Mouse (Mus musculus) bone marrow macrophage, adult 2 months (primary cell): ENCODE measurements at regions not wholly inside any gene's neighbourhood (a gene's known extent, or its start where the extent isn't known, plus 50 kb on each side); places are given as distances from the start of the nearest gene placed in this dataset.

ENCODE experiments used
- CTCF ChIP-seq: IDR thresholded peaks from 2 replicates; pipeline ENCODE4 v1.5.1; 2012; ENCODE audit warnings: low read depth, mild to moderate bottlenecking, low read length, moderate library complexity
- POLR2A ChIP-seq: IDR thresholded peaks from 2 replicates; pipeline ENCODE4 v1.6.1; 2012; ENCODE audit warnings: mild to moderate bottlenecking, low read depth, low read length, borderline replicate concordance

DNA sequence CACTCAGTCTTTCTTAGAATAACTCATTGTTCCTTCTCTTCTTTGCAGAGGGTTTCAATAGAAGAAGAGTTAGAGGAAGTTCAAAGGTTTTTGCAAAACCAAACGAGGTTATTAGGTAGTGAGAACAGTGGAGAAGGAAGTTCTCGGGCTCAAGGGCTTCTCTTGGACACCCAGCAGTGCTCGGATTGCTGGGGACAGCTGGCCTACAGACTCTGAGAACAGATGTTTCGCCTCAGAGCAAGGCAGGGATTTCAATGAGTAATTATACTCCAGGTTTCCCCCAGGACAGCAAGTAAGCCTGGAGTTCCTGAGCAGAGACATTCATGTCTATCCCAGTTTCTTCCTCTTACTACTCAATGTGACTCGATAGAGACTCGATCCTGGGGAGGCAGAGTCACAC lies 94.4 kb downstream of the Cd24a start:
- TF ChIP-seq CTCF (no peak), POLR2A (no peak)
